Mouse (Mus musculus) adrenal gland, adult 8-10 months (tissue): Measurements from ENCODE around the gene Grk1. TPM values are rescaled to one million over a fixed set of nuclear protein-coding genes. Genes with fewer than 3 reads are reported as not detected.

Experiments used
- DNase-seq: peaks from one replicate; pipeline ENCODE4 v3.0.0; 2022
- total RNA-seq, 4 experiments: library from RNA; stranded (reverse); gene quantifications; 2 replicates each; pipeline ENCODE4 v1.2.4; 2022

The Grk1 gene
- total RNA-seq, result under 1 TPM in 2 of 4 experiments, not detected in 2; 0.05 to 0.06 TPM

GRCm38 (mm10) chr8:13404666-13405131 lies at the start of gene Grk1:
TSS of gene Grk1 (plus strand) at chr8:13405081.
- no peak for DNase-seq

GRCm38 (mm10) chr8:13356221-13356620 lies 48.7 kb upstream of the Grk1 start:
- no peak for DNase-seq

- DNase-seq, result no peak
Observed at GRCm38 (mm10) chr8:13356681-13357080, 48.2 kb upstream of the Grk1 start.

- no peak for DNase-seq
Observed at GRCm38 (mm10) chr8:13360213-13360612, 44.7 kb upstream of the Grk1 start.

GRCm38 (mm10) chr8:13361865-13362264 lies 43.0 kb upstream of the Grk1 start:
- no peak for DNase-seq

DNA sequence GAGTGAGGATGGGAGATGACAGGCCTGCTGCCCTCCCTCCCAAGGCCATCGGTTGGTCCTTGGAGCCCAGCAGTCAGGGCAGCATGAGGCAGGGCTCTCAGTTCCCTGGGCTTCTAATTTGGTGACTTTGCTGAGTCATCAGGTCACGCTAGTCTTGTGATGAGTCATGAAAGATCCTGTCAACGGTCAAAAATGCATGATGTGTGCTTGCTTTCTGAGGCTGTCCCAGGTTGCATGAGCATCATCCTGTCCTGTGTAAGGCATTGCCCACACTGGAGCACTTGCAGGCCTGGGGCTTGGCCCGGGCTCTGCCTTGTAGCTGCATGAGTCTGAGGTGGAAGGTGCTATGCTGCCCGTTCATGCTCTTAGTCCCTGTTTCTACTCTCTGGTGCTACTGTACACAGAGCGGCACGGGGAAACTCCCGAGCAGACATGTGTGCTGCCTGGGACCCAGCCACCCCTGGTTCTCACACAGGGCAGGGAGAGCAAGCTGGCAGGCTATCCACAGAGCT lies 31.7 kb upstream of the Grk1 start:
- DNase-seq, result peak; percentile 77

GRCm38 (mm10) chr8:13381630-13382029 lies 23.3 kb upstream of the Grk1 start:
- no peak for DNase-seq

- no peak for DNase-seq
Observed at GRCm38 (mm10) chr8:13382536-13382935, 22.3 kb upstream of the Grk1 start.

GRCm38 (mm10) chr8:13382999-13383398 lies 21.9 kb upstream of the Grk1 start:
- no peak for DNase-seq

DNA sequence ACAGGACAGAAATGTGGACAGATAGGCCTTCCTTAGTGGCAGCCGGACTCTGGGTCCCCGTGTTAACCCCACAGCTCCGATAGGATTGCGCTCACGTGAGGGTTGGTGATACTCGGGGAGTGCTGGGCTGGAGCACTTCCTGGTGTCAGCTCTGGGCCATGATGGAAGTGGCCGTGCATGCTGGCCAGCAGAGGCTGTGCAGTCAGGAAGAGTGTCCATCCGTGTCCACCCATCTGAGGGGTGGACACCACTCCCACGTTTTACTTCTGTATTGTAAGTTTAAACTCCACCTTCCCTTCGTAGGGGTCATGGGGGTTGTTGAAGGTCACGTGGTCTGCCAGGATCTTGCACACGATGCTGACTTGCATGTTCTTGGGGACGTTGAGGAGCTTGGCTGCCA lies 18.5 kb upstream of the Grk1 start:
- DNase-seq, result no peak

DNA sequence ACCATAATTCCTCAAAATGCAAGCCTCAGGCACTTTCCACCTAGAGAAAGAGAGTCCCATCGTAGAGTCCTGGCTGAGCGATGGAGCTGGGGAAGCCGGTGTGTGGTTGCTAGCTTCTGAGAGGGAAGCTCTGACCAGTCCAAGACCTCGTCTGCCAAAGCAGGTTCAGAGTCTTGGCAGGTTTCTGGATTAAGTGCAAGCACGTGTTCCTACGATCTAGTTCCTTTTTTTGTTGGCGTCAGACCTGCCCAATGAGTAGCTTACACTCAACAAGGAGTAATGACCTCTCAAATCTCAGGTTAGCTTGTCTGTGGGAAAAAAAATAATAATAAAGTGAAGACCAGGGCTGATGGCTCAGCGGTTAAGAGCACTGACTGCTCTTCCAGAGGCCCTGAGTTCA lies 17.2 kb upstream of the Grk1 start:
- DNase-seq, result no peak

GRCm38 (mm10) chr8:13388744-13389143 lies 16.1 kb upstream of the Grk1 start:
- DNase-seq, result no peak

DNA sequence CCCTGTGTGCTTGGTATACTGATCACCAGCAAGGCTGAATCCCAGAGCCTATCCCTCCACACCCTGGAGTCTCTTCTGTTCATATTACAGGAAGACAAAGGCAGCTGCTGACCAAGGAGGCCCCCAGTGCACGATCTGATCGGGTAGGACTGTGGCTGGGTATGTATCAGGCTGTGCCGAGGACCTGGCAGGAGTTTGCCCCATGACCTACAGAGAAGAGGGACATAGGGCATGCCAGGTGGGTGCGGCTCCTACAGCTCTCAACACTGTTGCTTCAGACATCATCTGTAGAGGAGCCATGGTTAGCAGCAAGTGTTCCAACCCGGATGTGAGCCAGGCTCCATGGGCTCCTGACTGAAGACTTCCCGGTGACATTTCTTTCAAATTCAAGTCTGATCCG lies 11.0 kb upstream of the Grk1 start:
- DNase-seq, result no peak

GRCm38 (mm10) chr8:13396725-13397124 lies 8.2 kb upstream of the Grk1 start, which contains the start of gene Atp4b:
TSS of gene Atp4b (minus strand) at chr8:13396825.
- no peak for DNase-seq

DNA sequence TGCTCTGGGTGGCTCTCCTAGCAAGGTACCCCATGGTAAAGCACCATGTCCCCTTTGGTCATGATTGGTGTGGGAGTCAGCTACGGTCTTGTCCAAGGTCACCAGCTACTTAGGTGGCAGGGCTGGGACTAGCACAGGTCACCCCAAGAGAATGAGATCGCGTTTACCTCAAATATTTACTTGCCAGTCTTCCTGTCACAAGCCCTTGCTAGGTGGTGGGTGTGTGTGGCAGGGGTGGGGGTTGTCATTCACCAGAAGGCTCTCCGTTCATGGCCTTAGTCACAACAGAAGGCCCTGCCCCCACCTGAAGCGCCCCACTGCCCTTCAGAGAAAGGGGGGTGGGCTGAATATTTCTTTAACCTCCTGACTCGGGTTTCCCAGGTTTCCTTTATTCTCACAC lies 1.4 kb upstream of the Grk1 start:
- no peak for DNase-seq

GRCm38 (mm10) chr8:13406011-13406410 lies 1.1 kb downstream of the Grk1 start:
- no peak for DNase-seq

GRCm38 (mm10) chr8:13411597-13411996 lies 6.7 kb downstream of the Grk1 start:
- DNase-seq, result peak; percentile 29

DNA sequence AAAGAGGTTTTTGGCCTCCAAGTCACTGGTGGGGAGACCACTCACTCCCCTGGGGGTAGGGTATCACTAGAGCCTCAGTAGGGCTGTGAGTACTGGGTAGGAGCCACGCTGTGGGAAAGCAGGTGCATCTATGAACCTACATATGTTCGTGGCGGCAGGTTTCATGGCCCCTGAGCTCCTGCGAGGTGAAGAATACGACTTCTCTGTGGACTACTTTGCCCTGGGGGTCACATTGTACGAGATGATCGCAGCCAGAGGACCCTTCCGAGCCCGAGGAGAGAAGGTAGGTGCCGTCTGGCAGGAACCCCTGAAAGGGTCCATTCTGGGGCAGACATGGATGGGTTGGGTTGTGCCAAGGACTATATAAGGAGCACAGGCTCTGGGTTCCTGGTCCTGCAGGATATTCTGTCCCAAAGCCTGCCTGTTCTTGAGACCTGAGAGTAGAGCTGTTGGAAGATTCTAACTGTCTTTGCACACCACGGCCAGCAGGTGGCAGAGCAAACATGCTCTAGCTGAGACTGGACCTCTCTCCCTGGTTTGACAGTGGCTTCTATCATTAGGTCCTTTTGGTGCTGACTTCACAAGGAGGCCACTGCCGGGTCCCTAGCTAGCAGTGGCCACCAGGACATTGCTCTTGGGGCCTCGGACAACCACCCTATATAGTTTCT lies 8.1 kb downstream of the Grk1 start:
- peak; percentile 11 for DNase-seq

DNA sequence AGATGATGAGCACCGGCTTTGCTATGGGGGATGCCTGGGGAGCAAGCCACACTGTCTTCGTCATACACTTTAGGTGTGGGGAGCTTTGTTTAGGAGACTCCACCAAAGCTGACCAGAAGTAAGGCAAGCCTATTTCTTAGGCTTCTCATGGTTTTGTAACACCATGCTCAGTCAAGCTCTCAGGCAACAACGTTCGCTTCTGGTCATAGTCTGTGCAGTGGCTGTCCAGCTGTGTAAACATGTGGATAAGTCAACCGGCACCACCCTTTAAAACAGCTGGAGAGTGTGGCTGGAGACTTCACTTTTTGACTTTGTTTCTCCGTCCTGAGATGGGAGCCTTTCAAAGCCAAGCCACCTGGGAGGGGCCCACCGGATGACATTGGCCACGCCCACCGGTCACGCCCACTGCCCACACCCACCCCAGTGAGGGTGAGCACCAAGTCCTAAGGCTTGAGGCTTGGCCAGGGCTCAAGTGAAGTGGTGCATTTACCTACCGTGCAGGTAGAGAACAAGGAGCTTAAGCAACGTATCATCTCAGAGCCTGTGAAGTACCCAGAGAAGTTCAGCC lies 9.0 kb downstream of the Grk1 start:
- no peak for DNase-seq

GRCm38 (mm10) chr8:13415879-13416278 lies 11.0 kb downstream of the Grk1 start:
- DNase-seq, result no peak

DNA sequence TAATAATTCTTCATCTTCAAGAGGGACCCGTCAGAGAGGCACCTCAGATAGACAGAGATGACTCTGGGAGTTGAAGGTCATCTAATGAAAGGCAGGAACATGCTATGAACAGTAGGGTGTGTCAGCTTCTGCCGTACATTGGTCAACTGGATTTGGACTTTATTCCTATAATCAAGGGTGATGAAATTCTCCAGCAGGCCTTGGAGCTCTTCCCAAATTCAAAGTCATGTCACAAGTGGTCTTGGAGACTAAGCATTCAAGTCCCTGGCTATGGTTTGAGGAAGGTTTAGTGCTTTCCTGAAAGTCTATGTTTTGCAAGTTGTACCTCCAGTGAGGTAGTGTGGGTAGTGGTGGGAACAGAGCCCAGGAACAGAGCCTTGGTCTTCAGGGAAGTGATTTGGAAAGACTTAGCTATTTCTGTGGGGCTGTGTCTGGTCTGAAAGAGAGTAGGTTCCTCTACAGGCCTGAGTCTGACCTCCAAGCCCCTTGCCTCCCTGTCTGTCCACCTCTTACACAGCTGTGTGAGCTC lies 14.3 kb downstream of the Grk1 start:
- no peak for DNase-seq

DNA sequence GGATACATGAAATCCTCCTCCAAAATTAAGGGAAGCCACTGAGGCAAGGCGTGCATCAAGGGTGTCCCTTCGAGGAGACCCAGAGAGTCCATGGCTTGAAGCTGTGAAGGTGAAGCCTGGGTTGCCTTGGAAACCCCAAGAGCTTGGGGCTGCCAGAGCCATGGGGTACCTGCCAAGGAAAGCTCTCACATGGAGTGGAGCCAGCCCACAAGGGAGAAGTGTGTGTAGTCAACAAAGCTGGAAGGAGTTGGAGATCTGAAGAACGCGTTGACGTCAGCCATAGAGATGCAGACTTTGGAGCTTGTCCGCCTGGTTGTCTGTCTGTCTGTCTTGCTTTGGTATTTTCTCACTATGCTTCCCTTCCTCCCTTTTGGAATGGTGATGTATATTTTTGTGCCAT lies 16.1 kb downstream of the Grk1 start:
- no peak for DNase-seq

DNA sequence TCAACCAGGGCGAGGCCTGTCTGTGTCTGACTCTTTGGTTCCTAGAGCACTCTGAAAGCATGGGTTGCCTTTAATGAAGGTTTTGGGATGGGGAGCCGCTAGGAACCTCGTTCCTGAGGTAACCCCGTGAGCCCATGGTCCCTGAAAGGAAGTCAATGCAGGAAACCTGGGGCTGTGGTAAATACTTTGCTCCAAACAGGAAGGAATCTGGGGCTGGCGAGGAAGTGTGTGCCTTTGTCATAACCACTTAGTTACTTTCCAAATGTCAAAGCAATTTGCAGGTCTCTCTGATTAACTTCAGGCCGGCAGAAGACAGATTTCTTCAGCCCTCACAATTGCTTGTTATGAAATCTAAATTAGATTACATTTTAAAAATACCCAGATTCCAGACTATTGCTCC lies 22.5 kb downstream of the Grk1 start:
- DNase-seq, result no peak

DNA sequence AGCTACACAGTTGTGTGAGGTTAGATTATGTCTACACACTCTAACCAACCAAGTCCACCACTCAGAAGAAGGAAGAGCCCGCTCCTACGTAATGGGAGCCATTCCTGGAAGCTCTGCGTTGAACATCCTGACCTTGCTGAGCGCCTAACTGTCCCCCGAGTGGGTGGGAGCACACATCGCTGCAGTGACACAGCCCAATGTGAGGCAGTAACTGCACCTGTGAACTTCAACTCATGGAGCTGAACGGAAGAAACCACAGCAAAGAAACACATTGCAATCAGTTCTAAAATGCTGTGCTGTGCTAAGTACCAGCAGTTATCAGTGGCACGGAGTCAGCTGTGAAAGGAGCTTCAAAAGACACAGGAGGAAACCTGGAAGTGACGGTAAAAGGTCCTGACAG lies 23.3 kb downstream of the Grk1 start:
- no peak for DNase-seq
